Mouse (Mus musculus): Measurements from ENCODE around the gene Stox1.

Gene Stox1

DNA sequence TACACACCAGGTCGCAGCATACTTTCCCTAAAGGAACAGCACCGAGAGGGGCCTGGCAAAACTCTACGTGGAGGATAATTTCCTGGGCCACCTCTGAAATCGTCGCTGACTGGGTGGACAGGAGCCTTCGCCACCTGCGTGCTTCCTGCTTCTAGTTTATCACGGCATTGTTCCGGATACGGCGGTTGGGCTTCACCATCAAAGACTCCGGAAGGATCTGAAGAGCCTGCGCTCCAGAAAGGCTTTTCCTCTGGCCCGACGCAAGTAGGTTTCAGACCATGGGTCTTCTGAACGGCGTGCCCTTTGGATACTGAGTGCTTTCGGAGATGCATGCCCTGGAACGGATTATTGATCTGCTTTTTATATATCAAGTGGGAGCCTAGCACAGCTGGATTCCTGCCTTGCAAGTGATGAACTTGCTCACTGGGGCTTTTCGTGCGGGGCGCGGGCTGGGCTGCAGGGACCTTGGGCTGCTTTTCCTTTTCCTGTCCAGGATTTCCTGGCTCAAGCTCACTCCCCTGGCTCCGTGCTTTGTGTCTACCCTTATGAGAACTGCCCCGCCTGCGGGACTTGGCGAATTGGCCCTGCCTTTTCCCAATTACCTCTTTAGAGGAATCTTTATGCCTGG lies 60.9 kb downstream of the Stox1 start:
- DNase-seq: no peak

DNA sequence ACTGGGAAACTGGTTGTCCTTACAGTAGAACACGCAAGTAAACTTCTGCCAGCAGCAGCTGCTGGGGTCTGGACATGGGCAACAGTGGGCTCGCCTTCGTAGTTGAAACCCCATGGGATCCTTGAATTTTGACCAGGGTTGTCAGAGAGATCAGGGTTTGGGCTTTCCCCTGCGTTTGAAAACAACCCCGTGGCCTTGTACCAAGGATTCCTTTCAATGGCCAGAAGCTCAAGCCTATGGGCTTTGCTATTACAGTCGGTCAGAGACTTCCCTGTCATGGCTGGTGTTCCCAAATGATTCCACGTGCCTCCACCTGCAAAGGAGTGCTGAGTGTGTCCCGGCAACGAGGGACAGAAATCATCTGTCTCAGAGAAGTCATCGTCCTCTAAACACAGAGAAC lies 61.8 kb downstream of the Stox1 start:
- DNase-seq: no peak

- DNase-seq: no peak
Measured at GRCm38 (mm10) chr10:62656711-62657110, 69.2 kb downstream of the Stox1 start.

DNA sequence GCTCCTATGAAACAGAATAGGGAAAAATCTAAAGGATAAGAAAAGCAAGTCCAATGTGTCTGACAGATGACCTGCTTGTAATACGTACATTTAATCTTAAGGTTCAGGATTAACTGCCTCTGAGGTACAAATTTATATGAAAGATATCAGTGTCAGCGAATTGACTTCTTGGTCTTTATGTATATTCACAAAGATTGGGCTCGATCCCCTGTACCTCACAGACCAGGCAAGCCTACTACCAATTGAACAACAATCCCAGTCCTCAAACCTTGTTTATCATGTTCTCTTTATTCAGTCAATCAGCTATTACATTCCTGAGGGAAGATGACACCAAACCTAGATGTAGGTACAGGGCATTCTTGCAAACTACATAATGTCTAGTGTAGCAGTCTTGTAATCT lies 74.0 kb downstream of the Stox1 start:
- no peak for DNase-seq

DNA sequence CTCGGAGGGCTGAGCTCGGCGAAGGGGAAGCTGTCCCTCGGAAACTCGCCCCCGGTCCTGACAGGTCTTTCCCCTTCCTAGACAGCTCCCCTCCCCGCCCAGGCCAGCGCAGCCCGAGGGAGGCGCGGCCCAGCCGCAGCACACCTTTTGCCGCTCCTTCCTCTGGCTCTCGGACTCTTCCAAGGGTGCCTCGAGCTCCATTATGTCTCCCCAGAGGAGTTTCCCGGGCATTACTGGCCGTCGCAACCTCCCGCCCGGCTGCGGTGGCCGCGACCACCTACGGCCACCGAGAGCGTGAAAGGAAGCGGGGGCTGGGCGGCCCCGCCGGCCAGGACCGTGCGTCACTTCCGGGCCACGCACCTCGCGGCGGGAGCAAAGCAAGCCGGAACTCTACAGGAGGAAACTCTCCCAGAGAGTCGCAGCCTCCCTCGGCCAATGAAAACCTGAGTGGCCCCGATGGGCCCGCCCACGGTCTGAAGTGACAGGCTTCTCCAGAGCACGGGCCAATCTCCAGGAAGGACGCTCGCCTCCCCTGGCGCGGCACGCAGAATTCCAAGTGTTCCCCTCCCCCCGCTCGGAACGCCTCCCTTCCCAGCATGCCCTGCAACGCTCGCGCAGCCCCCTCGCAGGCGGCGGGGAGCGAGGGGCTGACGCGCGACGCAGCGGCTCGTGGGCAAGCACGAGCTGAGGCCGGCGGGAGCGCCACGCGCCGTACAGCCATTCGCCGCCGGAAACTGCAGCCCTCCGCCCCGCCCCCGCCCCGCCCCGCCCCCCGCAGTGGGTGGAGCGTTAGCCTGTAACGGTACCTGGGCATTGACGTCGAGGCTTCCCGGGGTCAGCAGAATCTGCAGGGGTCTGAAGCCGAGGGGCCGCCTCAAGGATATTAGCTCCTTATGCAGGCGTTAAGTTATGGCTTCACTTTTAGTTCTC lies 74.8 kb downstream of the Stox1 start, which contains the start of gene Ddx50:
TSS of gene Ddx50 (minus strand) at position 338 of the 930 bp plus-strand sequence.
- DNase-seq: peak; percentile 100

GRCm38 (mm10) chr10:62650358-62650782 lies 75.6 kb downstream of the Stox1 start:
- no peak for DNase-seq
